Mouse (Mus musculus) cerebellum, adult 18-20 months (tissue): ENCODE data around the gene Fhad1.

Experiments used
- DNase-seq, 2 experiments: peaks; one replicate each; pipeline ENCODE4 v3.0.0; 2021

Fhad1 gene

GRCm38 (mm10) chr4:141930001-141930400 is 84.9 kb downstream of the Fhad1 start:
- peak; percentile 24 to 30 for DNase-seq

- peak; percentile 61 to 64 for DNase-seq
Measured at GRCm38 (mm10) chr4:141928881-141929281, 86.0 kb downstream of the Fhad1 start.

- DNase-seq = no peak
Measured at GRCm38 (mm10) chr4:141925781-141926345, 89.0 kb downstream of the Fhad1 start.

GRCm38 (mm10) chr4:141923961-141924360 is 90.9 kb downstream of the Fhad1 start:
- no peak for DNase-seq

- no peak for DNase-seq
Measured at GRCm38 (mm10) chr4:141920391-141920790, 94.5 kb downstream of the Fhad1 start.

GRCm38 (mm10) chr4:141917735-141918419 is 97.0 kb downstream of the Fhad1 start:
- no peak for DNase-seq

GRCm38 (mm10) chr4:141914040-141914439 is 100.8 kb downstream of the Fhad1 start:
- no peak for DNase-seq

GRCm38 (mm10) chr4:141913201-141913993 is 101.5 kb downstream of the Fhad1 start:
- no peak for DNase-seq

GRCm38 (mm10) chr4:141904710-141905109 is 110.2 kb downstream of the Fhad1 start:
- no peak for DNase-seq

- no peak for DNase-seq
Measured at GRCm38 (mm10) chr4:141902479-141902858, 112.4 kb downstream of the Fhad1 start.

GRCm38 (mm10) chr4:141901711-141902478 is 113.0 kb downstream of the Fhad1 start:
- no peak for DNase-seq

GRCm38 (mm10) chr4:141900421-141900820 is 114.5 kb downstream of the Fhad1 start:
- DNase-seq = no peak

- DNase-seq = peak in 1 of 2 experiments; percentile 6
Measured at GRCm38 (mm10) chr4:141899936-141900335, 114.9 kb downstream of the Fhad1 start.

- no peak for DNase-seq
Measured at GRCm38 (mm10) chr4:141898905-141899304, 116.0 kb downstream of the Fhad1 start.

GRCm38 (mm10) chr4:141897838-141898237 is 117.0 kb downstream of the Fhad1 start:
- no peak for DNase-seq

- DNase-seq = no peak
Measured at GRCm38 (mm10) chr4:141897225-141897624, 117.7 kb downstream of the Fhad1 start.

- no peak for DNase-seq
Measured at GRCm38 (mm10) chr4:141895772-141896171, 119.1 kb downstream of the Fhad1 start.

- DNase-seq = no peak
Measured at GRCm38 (mm10) chr4:141893157-141893784, 121.6 kb downstream of the Fhad1 start.

GRCm38 (mm10) chr4:141886385-141886968 is 128.4 kb downstream of the Fhad1 start:
- DNase-seq = no peak

GRCm38 (mm10) chr4:141885451-141885850 is 129.4 kb downstream of the Fhad1 start:
- no peak for DNase-seq

GRCm38 (mm10) chr4:141882858-141883257 is 132.0 kb downstream of the Fhad1 start:
- DNase-seq = no peak

GRCm38 (mm10) chr4:141881950-141882349 is 132.9 kb downstream of the Fhad1 start:
- no peak for DNase-seq
